Mouse (Mus musculus): ENCODE measurements around the gene Snrpa1.

DNA sequence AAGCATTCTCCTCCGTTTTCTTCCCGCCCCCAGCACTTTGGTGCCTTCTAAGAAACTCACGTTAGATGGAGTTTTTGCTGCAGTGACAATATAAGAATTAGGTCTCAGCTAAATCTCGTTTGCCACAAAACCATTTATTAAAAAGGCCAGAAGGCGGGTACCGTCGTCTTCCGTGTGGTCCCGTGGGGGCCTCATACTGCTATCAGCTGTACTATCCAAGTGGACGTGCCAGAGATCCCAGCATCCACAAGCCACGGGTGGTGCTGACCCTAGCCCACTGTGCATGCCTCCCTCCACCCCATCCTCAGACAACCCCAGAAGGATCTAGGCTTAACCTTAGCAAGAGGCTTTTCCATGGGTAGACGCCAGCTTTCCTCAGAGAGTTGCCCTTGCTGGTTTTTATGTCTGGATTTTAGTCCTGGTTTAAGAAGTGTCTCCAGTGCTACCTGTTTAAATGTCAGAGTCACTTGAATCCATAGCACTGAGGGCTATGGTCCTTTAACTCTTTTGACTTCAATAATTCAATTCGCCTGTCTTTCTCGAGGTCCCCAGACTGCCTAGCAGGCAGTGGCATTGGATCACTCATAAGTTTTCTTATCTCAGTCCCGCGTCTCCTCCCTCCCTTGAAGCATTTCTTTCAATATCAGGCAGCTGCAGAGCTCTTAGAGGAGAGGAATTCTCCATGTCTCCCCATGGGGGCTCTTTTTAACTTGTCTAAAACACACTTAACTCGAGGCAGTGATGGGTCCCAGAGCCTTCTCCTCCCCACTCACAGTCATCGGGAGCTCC is 18.6 kb upstream of the Snrpa1 start:
- TF ChIP-seq CTCF (IDR thresholded peaks at IDR 0.05; ENCODE audit: extremely low read depth, insufficient read depth, insufficient read length, insufficient replicate concordance), result no peak
- no peak for TF ChIP-seq POLR2A (IDR thresholded peaks at IDR 0.05; ENCODE audit: low read depth, low read length)
